Mouse (Mus musculus) small intestine, adult 2 months (tissue): ENCODE measurements around the gene Exoc5.

Experiments used
- CTCF ChIP-seq: fragments of 200-500 bp; IDR thresholded peaks from 2 replicates; pipeline ENCODE4 v1.5.1; 2012; ENCODE audit warnings: low read depth, mild to moderate bottlenecking, control low read depth, inconsistent platforms, low read length, moderate library complexity, mixed read lengths; ENCODE audit not compliant: insufficient replicate concordance, insufficient read length; ENCODE audit errors: extremely low read depth
- POLR2A ChIP-seq: fragments of 200-500 bp; IDR thresholded peaks from 2 replicates; pipeline ENCODE4 v1.6.1; 2012; ENCODE audit warnings: low read depth, mild to moderate bottlenecking, control low read depth, inconsistent platforms, low read length, moderate library complexity

GRCm38 (mm10) chr14:49086522-49086921 is 20.1 kb upstream of the Exoc5 start:
- TF ChIP-seq POLR2A, result no peak
- no peak for TF ChIP-seq CTCF
